Mouse (Mus musculus) hindlimb bud, embryonic 11.5 days (tissue): ENCODE data around the gene Hoxb8.

Experiments used
- DNase-seq: peaks from one replicate; pipeline ENCODE4 v3.0.0-alpha.2; 2012; ENCODE audit warnings: low read depth, low spot score; ENCODE audit errors: extremely low spot score

Gene Hoxb8

DNA sequence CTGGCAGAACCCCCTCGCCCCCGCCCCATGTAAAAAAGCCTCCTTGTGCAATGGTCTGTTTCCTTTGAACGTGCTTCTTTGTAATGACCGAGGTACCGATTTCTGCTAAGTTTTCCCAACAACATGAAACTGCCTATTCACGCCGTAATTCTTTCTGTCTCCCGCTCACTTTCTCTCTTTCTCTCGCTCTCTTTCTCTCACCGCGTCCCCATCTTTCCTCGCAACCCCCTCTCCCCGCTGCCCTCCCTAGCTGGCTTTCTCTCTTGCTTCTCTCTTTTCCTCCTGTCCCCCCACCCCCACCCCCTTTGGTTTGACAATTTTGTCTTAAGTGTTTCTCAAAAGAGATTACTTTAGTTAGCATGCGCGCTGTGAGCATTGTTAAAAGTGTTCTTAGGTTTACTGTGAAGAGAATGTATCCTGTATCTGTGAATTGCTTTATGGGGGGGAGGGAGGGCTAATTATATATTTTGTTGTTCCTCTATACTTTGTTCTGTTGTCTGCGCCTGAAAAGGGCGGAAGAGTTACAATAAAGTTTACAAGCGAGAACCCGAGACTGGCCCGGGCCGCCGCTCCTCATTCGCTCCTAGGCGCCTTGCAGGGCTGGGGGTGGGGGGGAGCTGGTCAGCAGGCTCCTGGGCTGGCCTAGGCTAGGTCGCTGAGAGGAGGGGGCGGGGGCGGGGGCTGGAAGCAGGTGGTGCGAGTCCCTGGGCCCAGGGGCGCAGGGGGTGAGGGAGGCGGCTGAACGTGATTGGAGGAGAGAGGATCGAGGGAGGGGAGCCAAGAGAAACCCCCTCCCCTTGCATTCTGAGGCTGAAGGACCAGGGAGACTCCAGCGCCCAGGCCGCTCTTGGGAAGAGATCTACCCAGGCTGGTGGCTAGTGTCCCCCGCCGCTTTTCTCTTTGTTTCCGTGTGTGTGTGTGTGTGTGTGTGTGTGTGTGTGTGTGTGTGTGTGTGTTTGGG is 3.3 kb downstream of the Hoxb8 start:
- DNase-seq, result no peak

DNA sequence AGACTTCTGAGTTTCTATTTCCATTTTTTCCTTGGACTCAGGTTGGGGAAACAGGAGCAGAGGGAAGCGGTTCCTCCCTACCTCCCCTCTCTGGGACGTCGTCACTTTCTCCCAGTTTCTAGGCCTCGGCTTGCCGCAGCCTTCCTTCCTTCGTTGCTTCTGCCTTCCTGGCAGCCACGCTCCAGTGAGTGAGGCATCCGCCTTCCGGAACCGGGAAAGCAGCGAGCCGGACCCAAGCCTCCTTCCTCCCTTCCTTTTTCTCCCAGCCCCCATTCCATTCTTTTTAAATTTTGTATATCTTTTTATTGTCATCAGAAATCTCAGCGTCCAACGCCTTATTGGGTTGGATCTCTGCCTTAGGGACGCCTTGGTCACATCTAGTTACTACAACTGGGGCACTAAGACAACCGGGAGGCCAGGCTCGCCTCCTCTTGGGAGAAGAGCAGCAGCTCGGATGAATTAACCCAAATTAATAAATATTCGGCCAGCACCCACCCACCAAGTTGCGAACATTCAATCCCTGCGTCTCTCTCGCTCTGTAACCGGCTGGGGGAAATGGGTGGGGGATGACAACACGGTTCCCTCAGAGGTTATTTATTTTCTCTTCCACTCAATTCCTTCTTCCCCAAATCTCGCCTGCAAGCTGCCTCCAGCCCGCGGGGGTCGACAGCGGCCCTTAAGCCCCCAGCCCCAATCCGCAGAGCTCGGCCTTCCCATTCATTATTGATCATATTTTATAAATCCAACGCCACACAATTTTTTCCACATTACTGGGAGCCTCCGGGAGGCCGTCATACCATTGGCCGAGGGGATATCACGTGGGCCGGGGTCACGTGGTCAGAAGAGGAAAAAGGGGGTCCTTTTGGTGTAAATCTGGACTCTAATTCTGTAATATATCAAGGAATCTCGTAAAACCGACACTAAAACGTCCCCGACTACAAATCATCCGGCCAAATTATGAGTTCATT is 4.3 kb downstream of the Hoxb8 start, which contains the start of gene Hoxb7:
Gene Hoxb7 (plus strand): TSS at position 853 of the 968 bp plus-strand sequence.
- no peak for DNase-seq

DNA sequence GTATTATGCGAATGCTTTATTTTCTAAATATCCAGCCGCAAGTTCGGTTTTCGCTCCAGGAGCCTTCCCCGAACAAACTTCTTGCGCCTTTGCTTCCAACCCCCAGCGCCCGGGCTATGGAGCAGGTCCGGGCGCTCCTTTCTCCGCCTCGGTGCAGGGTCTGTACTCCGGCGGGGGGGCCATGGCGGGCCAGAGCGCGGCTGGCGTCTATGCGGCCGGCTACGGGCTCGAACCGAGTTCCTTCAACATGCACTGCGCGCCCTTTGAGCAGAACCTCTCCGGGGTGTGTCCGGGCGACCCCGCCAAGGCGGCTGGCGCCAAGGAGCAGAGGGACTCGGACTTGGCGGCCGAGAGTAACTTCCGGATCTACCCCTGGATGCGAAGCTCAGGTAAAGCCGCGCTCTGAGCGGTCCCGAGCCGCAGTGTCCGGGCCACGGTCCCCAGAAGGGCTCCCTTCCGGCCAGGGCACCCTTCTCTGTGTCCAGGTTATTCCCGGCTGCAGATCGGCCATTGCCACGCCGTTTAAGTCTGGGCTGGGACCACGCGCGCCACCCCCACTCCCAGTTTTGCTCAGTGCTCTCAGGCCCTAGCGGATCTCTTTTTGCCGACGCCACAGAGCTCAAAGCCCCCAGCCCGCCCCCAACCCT is 5.2 kb downstream of the Hoxb8 start:
- DNase-seq, result no peak

- DNase-seq, result no peak
Observed at GRCm38 (mm10) chr11:96287411-96287810, 5.7 kb downstream of the Hoxb8 start.

- no peak for DNase-seq
Observed at GRCm38 (mm10) chr11:96288455-96289221, 6.9 kb downstream of the Hoxb8 start.

- no peak for DNase-seq
Observed at GRCm38 (mm10) chr11:96289293-96289692, 7.6 kb downstream of the Hoxb8 start.

- DNase-seq, result no peak
Observed at GRCm38 (mm10) chr11:96289837-96290236, 8.1 kb downstream of the Hoxb8 start.

DNA sequence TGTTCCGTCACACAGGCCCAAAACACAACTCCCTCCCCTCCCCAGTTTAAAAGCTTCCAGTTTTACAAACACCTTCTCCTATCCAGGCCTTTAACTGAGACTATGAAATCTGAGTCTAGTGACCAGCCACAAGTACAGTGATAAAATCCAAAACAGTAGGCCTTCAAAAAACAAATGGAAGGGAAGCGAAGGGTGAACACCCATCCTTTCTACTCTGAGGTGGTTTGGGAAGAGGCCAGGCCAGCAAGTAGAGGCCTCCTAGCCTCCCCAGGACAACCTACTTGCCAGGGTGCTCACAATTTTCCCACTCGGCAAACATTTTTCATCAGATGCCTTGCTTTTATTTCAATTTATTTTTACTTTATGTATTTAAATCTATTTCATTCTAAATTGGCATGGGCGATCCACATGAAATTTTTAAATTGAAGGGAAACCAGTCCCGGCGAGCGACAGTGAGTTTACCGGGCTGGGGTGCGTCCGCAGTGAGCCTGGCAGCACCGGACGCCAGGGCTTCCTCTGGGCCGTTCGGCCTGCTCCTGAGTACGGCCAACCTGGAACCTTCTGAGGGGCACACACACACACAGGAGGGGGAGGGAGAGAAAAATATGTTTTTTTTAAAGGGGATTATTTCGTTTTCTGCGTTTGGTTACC is 9.1 kb downstream of the Hoxb8 start:
- no peak for DNase-seq

- DNase-seq, result no peak
Observed at GRCm38 (mm10) chr11:96291681-96292564, 10.2 kb downstream of the Hoxb8 start, which contains the start of gene Hoxb6. Gene Hoxb6, plus strand, starts transcription at chr11:96292476.

DNA sequence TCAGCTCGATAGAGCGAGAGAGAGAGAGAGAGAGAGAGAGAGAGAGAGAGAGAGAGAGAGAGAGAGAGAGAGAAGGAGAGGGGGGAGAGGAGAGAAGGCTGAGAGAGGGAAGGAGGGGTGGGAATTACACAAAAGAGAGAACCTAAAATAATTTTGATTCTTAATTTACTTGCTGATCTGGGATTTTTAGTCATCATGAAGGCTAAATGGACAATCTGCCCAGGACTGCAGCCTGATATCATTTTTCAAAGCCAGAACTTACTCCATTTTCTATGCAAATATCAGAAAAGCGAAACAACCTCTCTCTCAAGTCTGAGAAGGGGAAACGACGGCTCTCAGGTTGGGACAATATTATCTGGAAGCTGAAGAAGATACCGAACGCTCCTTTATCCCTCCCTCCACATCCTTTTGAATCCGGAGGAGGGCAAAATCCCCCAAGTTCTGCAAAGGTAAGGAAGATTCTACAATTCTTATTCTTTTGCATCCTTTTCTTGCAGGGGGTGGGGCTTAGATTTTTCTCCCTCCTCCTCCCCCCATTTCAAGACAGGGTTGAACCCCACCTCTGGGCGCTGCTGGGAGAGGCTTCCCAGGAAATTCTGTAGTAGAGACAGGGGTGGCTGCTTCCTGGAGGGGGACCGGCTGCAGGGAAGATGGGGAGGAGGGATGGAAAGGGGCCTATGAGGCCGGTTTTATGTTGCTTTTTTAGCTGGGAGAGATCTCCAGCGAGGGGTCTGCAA is 11.0 kb downstream of the Hoxb8 start:
- no peak for DNase-seq

DNA sequence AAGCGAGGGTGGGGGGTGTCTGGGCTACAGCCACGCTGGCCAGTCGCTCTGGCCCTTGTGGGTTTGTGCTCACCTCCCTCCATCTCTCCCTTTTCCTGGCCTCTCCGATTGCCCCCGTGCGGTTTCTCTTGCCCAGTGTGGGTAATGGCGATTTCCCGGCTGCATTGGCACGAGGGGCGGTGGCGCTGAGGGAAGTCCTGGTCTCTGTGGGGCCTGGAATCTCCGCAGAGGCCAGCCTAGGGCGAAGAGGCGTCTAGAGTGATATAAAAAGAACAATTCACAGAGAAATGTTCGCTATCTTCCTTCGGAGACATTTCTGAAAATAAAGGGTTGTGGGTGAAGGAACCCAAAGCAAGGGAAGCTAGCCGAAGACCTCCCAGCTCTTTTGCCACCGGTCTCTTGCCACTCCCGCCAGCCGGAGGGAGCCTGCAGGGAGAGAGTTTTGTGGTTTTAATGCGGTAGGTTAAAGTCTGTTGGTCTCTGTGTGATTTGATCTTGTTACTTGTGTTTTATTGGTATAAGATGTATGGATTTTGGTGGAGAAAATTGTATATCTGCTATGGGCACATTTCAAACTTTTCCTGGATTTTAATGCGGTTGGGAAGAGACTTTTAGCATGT is 11.7 kb downstream of the Hoxb8 start:
- DNase-seq, result no peak

GRCm38 (mm10) chr11:96294245-96295091 is 12.8 kb downstream of the Hoxb8 start:
- peak; percentile 90 for DNase-seq

- no peak for DNase-seq
Observed at GRCm38 (mm10) chr11:96295092-96295835, 13.6 kb downstream of the Hoxb8 start.

- DNase-seq, result no peak
Observed at GRCm38 (mm10) chr11:96296997-96297396, 15.3 kb downstream of the Hoxb8 start.

DNA sequence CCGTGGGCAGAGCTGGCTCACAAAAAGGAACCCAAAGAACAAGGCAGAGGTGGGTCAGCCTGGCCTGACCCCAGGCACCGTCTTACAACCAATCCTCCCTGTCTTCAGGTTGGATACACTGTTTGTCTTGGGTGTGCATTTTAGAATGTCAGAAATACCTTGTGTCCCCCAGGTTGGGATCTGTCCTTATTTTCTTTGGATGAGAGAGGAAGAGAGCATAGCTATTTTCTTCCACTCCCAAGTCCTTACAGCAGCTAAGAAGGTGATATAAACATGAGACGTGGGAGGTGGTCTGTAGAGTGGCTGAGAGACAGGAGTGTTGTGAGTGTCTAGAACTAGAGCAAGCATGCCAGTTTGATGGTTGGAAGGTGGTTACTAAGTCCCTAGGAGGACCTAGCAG is 15.7 kb downstream of the Hoxb8 start:
- no peak for DNase-seq
